Mouse (Mus musculus): ENCODE results near the gene Ociad1.

- TF ChIP-seq POLR2A (IDR thresholded peaks at IDR 0.05; ENCODE audit: extremely low read depth, insufficient read depth, low read length) (no peak), CTCF (IDR thresholded peaks at IDR 0.05; ENCODE audit: low read depth, low read length) (no peak)
Measured at GRCm38 (mm10) chr5:73351796-73352195, 59.2 kb downstream of the Ociad1 start.

Data from liver, adult 2 months (tissue).